Mouse (Mus musculus) heart, embryonic 14.5 days (tissue): ENCODE data around the gene Slc10a4. TPM values are rescaled to one million over a fixed set of nuclear protein-coding genes. Genes with fewer than 3 reads are reported as not detected.
"Not testable (repeated sequence)": the region's sequence is repeated elsewhere in the genome, so short reads cannot be mapped to it uniquely, and the experiment has no call there.

ENCODE experiments used
- ATAC-seq: fragments of 200-750 bp; cut with Nextera tagmentation; 2 replicates; pipeline ENCODE4 v1.8.0; 2017; ENCODE audit warnings: low read depth, moderate TSS enrichment; ENCODE audit not compliant: insufficient number of reproducible peaks, insufficient read depth, low FRiP score
- H3K27ac ChIP-seq, 2 experiments: fragments of 200-500 bp in 1 of 2; fragments of 300-500 bp in 1 of 2; sonication (generic) in 1 of 2; replicated peaks in 1 of 2; 2 replicates each; pipeline ENCODE4 v1.5.1; 2012 to 2014; ENCODE audit warnings: low read depth in 2 of 2, low read length in 2 of 2, control low read depth in 1 of 2, mild to moderate bottlenecking in 1 of 2, mixed read lengths in 1 of 2; ENCODE audit not compliant: control insufficient read depth in 1 of 2, insufficient read depth in 1 of 2
- H3K27me3 ChIP-seq: fragments of 300-500 bp; sonication (generic); 2 replicates; pipeline ENCODE4 v1.6.1; 2014; ENCODE audit warnings: mild to moderate bottlenecking, low read length, control low read depth; ENCODE audit not compliant: control insufficient read depth, insufficient read depth
- H3K36me3 ChIP-seq: fragments of 300-500 bp; sonication (generic); 2 replicates; pipeline ENCODE4 v1.6.1; 2014; ENCODE audit warnings: mild to moderate bottlenecking, control low read depth, low read length, mixed read lengths; ENCODE audit not compliant: control insufficient read depth, insufficient read depth
- H3K4me1 ChIP-seq, 2 experiments: fragments of 200-500 bp in 1 of 2; fragments of 300-500 bp in 1 of 2; sonication (generic) in 1 of 2; 2 replicates each; pipeline ENCODE4 v1.6.1; 2012 to 2014; ENCODE audit warnings: low read length in 2 of 2, control low read depth in 1 of 2, mixed read lengths in 1 of 2; ENCODE audit not compliant: control insufficient read depth in 2 of 2, insufficient read depth in 2 of 2
- H3K4me2 ChIP-seq: fragments of 300-500 bp; sonication (generic); 2 replicates; pipeline ENCODE4 v1.6.1; 2014; ENCODE audit warnings: mild to moderate bottlenecking, low read length
- H3K4me3 ChIP-seq, 2 experiments: fragments of 200-500 bp in 1 of 2; fragments of 300-500 bp in 1 of 2; sonication (generic) in 1 of 2; 2 replicates each; pipeline ENCODE4 v1.5.1; 2012 to 2014; ENCODE audit warnings: low read length in 2 of 2, mild to moderate bottlenecking in 2 of 2, control low read depth in 1 of 2, low read depth in 1 of 2, moderate library complexity in 1 of 2; ENCODE audit not compliant: control insufficient read depth in 1 of 2, insufficient read depth in 1 of 2
- H3K9ac ChIP-seq: fragments of 300-500 bp; sonication (generic); 2 replicates; pipeline ENCODE4 v1.6.1; 2014; ENCODE audit warnings: mild to moderate bottlenecking, low read length
- H3K9me3 ChIP-seq: fragments of 300-500 bp; sonication (generic); 2 replicates; pipeline ENCODE4 v1.6.1; 2016; ENCODE audit warnings: low read length, control low read depth; ENCODE audit not compliant: control insufficient read depth
- whole genome bisulfite sequencing: fragments of 180-500 bp; shearing (Covaris S2); extraction: QIAGEN DNeasy Blood & Tissue Kit; methylation state at CpG from one replicate; pipeline ENCODE4 v1.1.7; 2014; 5-methylcytosine and 5-hydroxymethylcytosine counted together
- polyA plus RNA-seq: library from polyadenylated mRNA; unstranded; fragments of >200 nt; fragmentation: Nextera tagmentation; extraction: Ambion mirVana; gene quantifications from 2 replicates; pipeline ENCODE4 v1.2.1, GENCODE M21; 2014

The Slc10a4 gene
- polyA plus RNA-seq, 1 experiment from 2014 or later: 1.7 TPM

DNA sequence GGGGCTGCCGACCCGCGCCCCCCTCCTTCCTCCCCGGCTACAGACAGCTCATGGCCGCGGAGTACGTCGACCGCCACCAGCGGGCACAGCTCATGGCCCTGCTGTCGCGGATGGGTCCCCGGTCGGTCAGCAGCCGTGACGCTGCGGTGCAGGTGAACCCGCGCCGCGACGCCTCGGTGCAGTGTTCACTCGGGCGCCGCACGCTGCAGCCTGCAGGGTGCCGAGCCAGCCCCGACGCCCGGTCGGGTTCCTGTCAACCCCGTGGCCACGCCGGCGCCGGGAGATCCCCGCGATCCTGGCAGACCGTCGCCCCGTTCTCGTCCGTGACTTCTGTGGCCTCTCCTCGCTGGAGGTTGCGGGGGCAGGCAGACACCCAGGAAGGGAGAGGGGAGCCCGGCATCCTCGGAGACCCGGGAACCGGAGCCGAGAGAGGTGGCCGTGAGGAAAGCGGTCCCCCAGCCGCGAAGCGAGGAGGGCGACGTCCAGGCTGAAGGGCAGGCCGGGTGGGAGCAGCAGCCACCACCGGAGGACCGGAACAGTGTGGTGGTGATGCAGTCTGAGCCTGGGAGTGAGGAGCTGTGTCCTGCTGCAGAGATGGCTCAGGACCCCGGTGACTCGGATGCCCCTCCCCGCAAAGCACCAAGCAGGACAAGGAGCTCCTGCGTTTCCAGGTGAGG lies 7.1 kb downstream of the Slc10a4 start:
- Histone ChIP-seq H3K9ac (peak overlapping the region; percentile 58), H3K4me2 (peak overlapping the region; percentile 82), H3K4me3 (peak overlapping the region; percentile 39 to 43)
- not testable (repeated sequence) for H3K4me1 ChIP-seq, H3K36me3 ChIP-seq, H3K27me3 ChIP-seq, H3K9me3 ChIP-seq, H3K27ac ChIP-seq
- ATAC-seq: peak; percentile 61; the same call in 1 of the 2 replicates
- WGBS: 3% methylated on average over 39 of the region's 65 CpGs

DNA sequence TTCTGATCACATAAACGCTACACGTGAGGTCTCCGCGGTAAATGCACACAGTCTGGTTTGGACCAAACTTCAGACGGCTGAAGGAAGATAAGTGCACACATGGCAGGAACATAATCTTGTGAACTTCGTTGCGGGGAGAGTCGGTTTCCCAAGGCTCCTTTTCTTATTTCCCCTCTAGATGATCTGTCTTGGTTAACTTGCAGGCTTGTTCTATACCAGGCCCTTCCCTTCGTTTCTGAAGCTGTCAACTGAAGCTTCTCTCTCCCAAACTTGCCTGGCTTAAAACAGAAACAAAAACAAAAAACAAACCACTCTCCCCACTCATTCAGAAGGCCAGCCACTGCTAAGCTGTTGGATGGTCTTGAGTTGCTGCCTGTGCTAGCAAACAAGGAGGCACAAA lies 8.1 kb downstream of the Slc10a4 start:
- WGBS: 54% methylated on average over 9 of the region's 9 CpGs
- Histone ChIP-seq H3K36me3 (no peaks in the 10 kb centered on the region), H3K9me3 (no peaks in the 10 kb centered on the region), H3K27me3 (peaks cover 4% of the 10 kb centered on the region; the same call in 1 of the 2 replicates), H3K27ac (no peak overlapping the region), H3K4me3 (no peak overlapping the region), H3K4me2 (no peak overlapping the region), H3K9ac (no peak overlapping the region), H3K4me1 (peaks cover 0 to 3% of the 10 kb centered on the region in 2 experiments; a peak in 1 of 4 replicates)
- ATAC-seq: no peak

DNA sequence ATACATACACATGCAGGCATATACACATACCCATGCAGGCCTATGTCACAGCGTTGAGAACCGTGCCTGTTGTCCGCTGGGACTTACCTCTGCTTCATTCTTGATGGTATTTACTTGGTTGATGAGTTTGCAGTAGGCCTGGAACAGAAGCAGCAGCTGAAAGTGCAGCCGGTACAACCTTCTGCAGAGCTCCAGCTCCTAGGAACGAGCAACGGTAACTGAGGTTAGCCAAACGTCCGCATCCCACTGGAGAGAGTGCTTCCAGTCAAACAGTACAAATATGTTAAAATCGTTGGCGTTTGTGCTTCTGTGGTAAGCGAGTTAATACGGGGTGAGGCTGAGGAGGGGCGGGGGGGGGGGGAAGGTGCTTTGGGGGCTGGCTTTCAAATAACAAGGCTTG lies 17.1 kb downstream of the Slc10a4 start:
- no peaks in the 10 kb centered on the region for H3K27me3 ChIP-seq
- H3K27ac ChIP-seq: no peak overlapping the region
- no peak for ATAC-seq
- H3K4me1 ChIP-seq: peaks cover 4% of the 10 kb centered on the region in 2 experiments; a peak in 2 of 4 replicates
- H3K4me3 ChIP-seq: no peak overlapping the region
- no peak overlapping the region for H3K9ac ChIP-seq
- WGBS: 92% methylated on average over 13 of the region's 13 CpGs
- H3K9me3 ChIP-seq: no peaks in the 10 kb centered on the region
- no peak overlapping the region for H3K4me2 ChIP-seq
- H3K36me3 ChIP-seq: peaks cover 62% of the 10 kb centered on the region

DNA sequence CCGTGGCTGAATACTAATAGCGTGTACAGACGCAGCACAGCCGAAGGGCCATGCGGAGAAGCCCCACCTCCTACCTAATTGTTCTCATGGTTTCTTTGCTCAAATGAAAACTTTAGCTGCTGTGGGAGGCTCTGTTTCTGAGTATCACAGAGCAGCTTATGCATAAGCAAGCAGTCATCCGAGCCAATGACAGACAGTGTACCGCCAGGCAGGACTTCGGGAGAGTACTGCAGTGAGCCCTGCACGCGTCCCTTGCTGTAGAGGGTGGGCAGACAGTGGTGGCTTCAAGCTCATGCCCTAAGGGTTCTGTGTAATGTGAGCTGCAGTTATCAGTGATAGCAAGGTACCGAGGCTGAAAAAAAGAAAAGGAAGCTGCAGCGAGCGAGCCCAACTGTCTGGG lies 22.0 kb downstream of the Slc10a4 start:
- Histone ChIP-seq H3K4me3 (no peak overlapping the region), H3K4me1 (peaks cover 6 to 7% of the 10 kb centered on the region in 2 experiments; a peak in 2 of 4 replicates), H3K4me2 (no peak overlapping the region), H3K9me3 (no peaks in the 10 kb centered on the region), H3K27me3 (no peaks in the 10 kb centered on the region), H3K36me3 (peaks cover 82% of the 10 kb centered on the region), H3K9ac (no peak overlapping the region), H3K27ac (no peak overlapping the region; a peak in 1 of 4 replicates)
- WGBS: 46% methylated on average over 13 of the region's 13 CpGs
- ATAC-seq: 0 out of 2 replicates have a peak, but pooled peaks have one; percentile 61

DNA sequence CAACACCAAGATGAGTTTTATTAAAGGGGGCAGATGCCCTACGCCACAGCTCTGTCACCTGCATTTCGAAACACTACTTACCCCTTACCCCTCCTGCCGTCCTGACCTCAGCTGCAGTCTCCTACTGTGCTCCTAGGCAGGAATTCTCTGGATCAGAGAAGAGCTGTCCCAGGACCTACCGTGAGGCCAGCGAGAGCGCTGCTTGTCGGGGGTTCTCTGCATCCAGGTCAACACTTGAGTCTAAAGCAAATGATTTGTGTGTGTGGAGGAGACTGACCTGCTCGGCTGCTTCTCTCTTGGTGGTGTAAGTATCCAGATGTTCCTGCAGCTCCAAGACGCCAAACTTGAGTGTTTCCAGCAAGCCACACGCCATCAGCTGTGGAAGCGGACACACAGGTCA lies 25.8 kb downstream of the Slc10a4 start:
- no peaks in the 10 kb centered on the region for H3K27me3 ChIP-seq
- H3K4me1 ChIP-seq: peaks cover 6 to 7% of the 10 kb centered on the region in 2 experiments; a peak in 2 of 4 replicates
- ATAC-seq: no peak
- no peak overlapping the region for H3K4me3 ChIP-seq
- no peak overlapping the region for H3K27ac ChIP-seq
- 89% methylated on average over 11 of the region's 11 CpGs for WGBS
- H3K36me3 ChIP-seq: peaks cover 67% of the 10 kb centered on the region
- no peak overlapping the region for H3K4me2 ChIP-seq
- H3K9me3 ChIP-seq: no peaks in the 10 kb centered on the region
- H3K9ac ChIP-seq: no peak overlapping the region

DNA sequence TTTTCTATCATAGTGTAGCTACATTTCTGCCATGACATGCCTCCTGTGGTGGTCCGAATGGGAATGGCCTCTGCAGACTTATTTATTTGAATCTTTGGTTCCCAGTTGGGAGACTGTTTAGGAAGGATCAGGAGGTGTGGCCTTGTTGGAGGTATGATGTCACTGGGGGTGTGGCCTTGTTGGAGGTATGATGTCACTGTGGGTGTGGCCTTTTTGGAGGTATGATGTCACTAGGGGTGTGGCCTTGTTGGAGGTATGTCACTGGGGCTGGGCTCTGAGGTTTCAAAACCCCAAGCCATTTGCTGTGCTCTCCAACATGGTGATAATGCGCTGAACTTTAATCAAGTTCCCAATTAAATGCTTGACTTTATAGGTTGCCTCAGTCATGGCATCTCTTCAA lies 37.4 kb downstream of the Slc10a4 start:
- 88% methylated on average over 2 of the region's 2 CpGs for WGBS
- no peak overlapping the region for H3K9ac ChIP-seq
- H3K4me2 ChIP-seq: no peak overlapping the region
- H3K4me3 ChIP-seq: no peak overlapping the region
- H3K4me1 ChIP-seq: no peaks in the 10 kb centered on the region
- peaks cover 71% of the 10 kb centered on the region for H3K36me3 ChIP-seq
- no peak for ATAC-seq
- H3K27me3 ChIP-seq: no peaks in the 10 kb centered on the region
- H3K9me3 ChIP-seq: 0 out of 2 replicates have a peak, but pooled peaks cover 3% of the 10 kb centered on the region
- H3K27ac ChIP-seq: no peak overlapping the region

DNA sequence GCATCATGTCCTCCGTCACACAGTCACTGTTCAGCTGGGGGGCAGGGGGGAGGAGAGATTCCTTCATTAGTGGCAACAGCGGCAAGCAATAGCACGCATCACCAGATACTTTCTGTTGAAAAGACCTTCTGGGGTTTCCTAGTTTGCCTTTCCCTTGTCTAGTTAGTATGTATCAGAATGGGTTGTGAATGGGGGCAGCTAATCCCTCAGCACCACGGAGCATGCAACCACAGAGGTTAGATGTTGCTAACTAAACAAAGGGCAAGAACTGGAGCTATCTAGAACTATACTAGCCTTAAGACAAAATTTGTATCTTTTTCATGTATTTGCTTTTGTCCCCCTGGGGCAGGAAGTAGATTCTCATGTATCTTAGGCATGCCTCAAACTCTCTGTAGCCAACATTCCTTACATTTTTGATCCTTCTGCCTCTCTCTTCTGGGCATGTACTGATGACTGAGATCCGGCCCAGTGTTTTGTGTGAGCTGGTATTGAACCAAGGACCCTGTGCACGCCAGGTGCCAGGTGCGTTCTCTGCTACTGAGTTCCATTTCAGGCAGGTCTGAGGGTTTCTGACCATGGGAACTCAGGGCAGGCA lies 41.1 kb downstream of the Slc10a4 start:
- Histone ChIP-seq H3K27me3 (no peaks in the 10 kb centered on the region), H3K9ac (no peak overlapping the region), H3K9me3 (0 out of 2 replicates have a peak, but pooled peaks cover 3% of the 10 kb centered on the region), H3K27ac (no peak overlapping the region), H3K4me3 (no peak overlapping the region), H3K4me1 (no peaks in the 10 kb centered on the region), H3K4me2 (no peak overlapping the region), H3K36me3 (peaks cover 93% of the 10 kb centered on the region)
- WGBS: 70% methylated on average over 7 of the region's 7 CpGs
- ATAC-seq: no peak
